Mouse (Mus musculus): Measurements from ENCODE around the gene Sox4. TPM values are rescaled to one million over a fixed set of nuclear protein-coding genes. Genes with fewer than 3 reads are reported as not detected.

The Sox4 gene
- polyA plus RNA-seq, 1 experiment, result 5.8 TPM

DNA sequence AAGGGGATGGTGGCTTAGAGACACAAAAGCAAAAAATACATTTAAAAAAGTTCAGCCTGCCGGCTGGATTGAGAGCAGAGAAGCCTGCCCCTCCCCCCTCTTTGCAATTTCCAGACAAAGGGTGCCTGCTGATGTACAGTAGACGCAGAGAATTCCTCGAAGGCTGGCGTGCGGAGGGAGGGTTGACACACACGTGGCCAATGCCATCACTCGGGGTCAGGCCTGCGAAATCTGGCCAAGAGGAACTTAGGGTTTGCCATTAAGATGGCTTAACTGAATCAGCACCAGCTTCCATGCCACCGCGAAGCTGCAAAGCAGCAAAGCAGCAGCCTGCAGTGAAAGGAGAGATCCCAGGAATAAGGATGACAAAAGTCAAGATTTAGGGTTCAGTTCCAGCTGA, 5.0 kb downstream of the Sox4 start:
- WGBS, result 10% methylated on average over 10 of the region's 10 CpGs
- DNase-seq (ENCODE audit: low read depth, low spot score), result no peak

DNA sequence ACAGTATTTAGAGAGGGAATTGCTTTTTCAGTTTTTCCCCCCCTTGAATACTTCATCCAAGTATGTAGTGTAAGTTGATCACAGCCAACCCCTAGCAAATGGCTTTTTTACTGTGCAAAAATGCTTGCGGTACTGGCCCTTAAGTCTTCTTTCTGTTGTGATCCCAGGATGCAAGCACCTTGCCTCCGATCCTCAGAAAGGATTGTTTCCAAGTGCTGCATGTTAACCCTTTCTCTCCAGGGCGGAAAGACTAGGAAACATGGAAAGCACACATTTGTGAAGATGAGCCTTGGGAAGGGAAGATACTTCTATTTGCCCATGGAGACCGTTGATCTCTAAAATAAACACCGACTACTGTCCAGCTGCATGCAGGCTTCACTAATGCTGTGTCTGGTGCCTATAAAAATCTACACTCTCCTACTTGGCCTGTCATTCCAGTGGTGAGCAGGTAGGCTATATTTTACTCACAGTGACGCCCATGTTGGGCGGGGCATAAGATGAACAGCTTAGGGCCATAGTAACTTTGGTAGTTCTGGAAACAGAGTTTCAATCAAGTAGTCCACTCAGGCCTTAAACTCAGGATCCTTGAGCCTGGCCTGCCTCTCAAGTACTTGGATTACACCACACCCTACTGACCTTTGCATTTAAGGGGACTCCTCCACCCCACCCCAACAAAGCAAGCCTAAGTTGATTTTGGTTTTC, 5.6 kb downstream of the Sox4 start:
- DNase-seq (ENCODE audit: low read depth, low spot score), result no peak
- WGBS, result 23% methylated on average over 7 of the region's 7 CpGs

DNA sequence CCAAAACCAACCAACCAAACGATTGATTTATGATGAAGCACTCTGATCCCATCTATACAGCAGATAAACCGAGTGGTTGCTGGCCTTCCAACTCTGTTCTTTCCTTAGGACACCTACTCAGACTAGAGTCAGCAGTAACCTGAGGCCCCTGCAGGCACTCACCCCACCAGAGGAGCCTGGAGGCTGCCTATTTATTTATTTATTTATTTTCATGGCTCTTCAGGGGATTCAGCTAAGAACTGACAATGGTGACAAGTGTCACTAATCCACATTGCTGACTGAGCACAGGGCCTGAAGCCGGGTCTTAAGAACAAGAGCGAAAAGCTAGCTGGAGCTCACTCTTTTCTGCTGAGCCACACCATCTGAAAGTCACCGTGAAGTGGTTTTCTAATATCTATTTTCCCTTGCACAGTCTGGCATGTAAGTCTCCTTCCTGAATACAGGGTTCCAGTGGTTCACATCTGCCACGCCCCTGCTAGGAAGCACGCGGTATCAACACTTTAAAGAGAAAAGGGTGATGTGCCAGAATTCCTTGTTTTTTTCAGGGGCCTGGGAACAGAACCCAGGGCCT, 6.9 kb downstream of the Sox4 start:
- no peak for DNase-seq (ENCODE audit: low read depth, low spot score)
- 70% methylated on average over 8 of the region's 8 CpGs for WGBS

DNA sequence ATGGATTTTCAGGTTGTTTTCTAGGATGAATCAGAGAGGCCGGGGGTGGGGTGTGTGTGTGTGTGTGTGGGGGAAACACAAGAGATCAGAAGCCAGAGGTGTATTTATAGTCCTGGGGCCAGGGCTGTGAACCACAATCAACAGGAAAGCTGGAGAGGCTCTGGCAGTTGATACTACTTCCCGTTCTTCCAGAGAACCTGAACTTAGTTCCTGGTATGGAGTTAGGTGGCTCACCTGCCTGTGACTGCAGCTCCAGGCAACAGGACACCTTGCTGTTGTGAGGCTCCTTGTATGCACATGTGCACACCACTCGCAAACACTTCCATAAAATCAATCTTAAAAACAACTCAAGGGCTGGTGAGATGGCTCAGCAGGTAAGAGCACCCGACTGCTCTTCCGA, 7.8 kb downstream of the Sox4 start:
- WGBS, result 61% methylated on average over 5 of the region's 5 CpGs
- DNase-seq (ENCODE audit: low read depth, low spot score), result no peak

DNA sequence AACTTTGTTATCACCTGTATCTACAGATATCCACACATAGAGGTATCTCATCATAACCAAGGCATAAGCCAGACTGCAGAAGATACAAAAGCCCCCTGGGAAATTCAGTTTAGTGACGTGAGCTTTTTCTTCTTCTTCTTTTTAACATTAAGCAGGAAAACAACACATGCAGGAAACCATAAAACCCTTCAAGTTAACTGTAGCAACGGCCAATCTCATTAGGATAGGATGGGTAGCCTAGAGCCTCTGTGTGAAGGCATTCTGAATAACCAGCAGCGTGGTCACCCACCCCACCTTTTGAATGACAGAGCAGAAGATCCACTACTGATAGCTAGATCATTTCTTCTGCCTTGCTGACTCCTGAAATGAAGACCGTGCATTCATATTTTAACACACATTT, 10.6 kb downstream of the Sox4 start:
- 69% methylated on average over 4 of the region's 4 CpGs for WGBS
- DNase-seq (ENCODE audit: low read depth, low spot score), result no peak

DNA sequence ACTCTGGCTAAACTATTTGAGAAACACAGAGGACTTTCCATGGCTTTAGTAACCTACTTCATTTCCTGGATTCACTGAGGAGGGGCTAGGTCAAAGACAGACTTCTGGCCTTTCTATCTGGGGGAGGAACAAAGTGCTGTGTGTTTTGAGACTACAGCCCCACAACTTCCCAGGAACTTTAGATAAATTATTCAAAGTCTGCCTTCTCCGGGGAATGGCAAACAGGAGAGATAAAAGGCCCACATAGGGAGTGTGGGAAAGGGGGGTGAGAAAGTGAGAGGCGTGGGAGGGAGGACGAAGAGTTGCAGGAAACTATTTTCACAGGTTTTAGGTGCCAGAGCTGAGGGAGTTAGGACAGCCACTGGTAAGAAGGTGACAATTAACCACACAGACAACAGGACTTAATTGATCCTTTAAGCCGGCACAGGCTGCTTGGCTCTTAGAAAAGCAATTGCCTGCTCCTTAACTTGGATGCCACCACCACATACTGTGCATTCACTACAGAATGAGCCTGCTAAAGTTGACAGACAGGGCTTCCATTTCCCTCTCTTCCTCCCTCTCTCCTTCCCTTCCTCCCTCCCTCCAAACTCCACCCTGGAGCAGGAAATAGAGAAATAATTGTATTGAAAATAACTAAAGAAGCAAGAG, 11.4 kb downstream of the Sox4 start:
- 33% methylated on average over 4 of the region's 4 CpGs for WGBS
- DNase-seq (ENCODE audit: low read depth, low spot score), result no peak

DNA sequence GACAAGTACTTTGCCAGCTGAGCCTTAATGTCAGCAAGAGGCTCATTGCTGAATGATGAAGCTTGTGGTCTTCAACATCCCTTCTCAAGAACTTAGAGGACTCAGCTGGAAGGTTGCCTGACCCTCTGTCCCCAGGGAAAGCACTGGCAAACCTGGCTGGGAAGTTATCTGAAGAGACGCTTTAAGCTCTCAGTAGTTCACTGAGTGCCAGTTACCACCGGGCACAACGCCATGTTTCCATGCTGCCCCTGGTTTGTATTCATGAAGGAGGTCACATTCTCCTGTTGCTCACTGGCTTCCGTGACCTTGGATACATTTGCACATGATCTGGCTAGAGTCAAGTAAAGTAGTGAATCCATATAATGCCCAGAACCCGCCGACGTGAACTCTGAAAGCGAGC, 20.1 kb downstream of the Sox4 start:
- DNase-seq (ENCODE audit: low read depth, low spot score), result no peak
- WGBS, result 90% methylated on average over 8 of the region's 8 CpGs

DNA sequence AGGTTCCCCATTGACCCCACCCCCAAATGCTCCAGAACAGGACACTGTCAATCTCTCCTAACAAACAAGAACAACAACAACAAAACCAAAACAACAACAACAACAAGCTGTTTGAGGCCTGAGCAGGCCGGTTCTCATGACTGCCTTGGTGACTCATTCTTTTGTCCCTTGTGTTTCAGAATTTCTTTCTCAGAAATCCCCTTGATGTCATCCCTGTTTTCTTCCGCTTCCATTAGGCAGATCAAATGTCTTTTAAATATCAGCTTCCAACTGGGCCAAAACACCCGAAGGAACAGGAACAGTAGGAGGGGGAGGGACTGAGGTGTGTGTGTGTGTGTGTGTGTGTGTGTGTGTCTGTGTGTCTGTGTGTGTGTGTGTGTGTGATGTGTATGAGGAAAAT, 21.7 kb downstream of the Sox4 start:
- WGBS, result 68% methylated on average over 3 of the region's 3 CpGs

DNA sequence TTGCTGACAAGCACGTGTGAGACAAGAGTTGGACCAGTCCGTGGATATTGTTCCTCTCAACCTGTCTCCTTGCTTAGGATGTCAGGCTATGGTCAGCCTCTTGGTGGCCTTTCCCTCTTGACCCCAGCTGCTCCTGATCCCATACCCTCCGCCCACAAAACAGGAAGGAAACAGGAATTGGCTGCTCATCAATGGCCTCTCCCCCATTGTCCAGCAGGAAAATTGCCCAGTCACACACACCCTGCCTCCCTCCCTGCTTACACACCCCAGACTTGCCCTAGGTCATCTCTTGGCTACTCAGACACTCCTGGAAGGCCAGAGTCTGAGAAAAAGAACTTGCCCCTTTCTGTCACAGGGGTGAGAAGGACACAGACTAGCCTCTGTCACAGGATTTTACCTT, 22.2 kb downstream of the Sox4 start:
- WGBS, result 91% methylated on average over 3 of the region's 3 CpGs
- DNase-seq (ENCODE audit: low read depth, low spot score), result no peak

More for the DNA sequence above, 21.7 kb downstream of the Sox4 start:
- DNase-seq (ENCODE audit: low read depth, low spot score), result no peak

DNA sequence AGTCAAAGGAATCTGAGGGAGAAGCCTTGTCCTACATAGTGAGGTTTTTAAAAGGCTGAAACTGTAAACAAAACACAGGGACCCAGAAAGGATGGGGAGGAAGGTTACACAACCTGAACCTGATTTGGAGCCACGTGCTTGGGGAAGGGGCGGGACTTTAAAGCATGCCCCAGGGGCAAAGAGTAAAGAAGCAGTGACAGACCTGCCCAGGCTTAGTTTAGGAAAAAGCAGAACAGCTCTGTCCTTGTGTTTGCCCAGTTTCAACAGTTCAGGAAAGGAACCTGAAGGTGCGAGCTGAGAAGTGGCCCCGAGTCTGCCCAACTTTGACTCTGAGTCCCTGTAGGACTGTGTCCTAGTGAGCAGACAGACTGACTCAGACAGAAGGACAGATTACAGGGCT, 23.1 kb downstream of the Sox4 start:
- 66% methylated on average over 4 of the region's 4 CpGs for WGBS
- DNase-seq (ENCODE audit: low read depth, low spot score), result no peak

DNA sequence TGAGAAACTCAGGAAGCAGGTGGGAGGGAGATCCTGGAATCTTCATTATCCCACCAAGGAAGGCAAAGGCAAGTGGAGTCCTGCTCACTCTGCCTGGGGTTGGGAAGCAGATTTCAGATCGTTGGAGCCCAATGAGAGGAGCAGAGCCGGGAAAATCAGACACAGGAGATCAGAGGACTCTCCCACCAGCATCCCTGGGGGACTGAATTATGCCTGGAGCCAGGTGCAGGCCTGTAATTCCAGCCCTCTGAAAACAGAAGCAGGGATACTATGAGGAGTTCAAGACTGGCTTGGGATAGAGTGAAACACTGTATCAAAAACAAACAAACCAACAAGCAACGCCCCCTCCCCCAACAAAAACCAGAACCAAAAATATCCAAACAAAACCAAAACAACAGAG, 23.6 kb downstream of the Sox4 start:
- 57% methylated on average over 3 of the region's 3 CpGs for WGBS

DNA sequence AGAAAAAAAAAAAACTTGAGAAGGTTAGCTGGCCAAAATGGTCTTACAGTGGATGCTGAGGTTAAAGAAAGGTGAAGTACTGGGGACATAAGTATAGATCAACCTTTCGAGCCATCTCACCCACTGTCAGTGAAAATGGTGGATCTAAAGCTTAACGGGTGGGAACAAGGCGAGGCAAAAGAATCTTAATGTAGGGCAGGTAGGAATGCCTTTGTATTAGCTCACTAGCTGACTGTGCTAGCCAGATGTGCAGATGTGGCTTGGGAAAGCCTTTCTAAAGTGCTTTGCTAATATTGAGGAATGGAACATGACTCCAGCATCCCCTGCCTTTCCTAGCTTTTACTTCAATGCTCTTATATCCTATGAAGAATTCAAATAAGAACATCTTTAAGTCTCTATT, 30.4 kb downstream of the Sox4 start:
- DNase-seq (ENCODE audit: low read depth, low spot score), result no peak
- 94% methylated on average over 3 of the region's 3 CpGs for WGBS

More for the DNA sequence above, 23.6 kb downstream of the Sox4 start:
- DNase-seq (ENCODE audit: low read depth, low spot score), result no peak

DNA sequence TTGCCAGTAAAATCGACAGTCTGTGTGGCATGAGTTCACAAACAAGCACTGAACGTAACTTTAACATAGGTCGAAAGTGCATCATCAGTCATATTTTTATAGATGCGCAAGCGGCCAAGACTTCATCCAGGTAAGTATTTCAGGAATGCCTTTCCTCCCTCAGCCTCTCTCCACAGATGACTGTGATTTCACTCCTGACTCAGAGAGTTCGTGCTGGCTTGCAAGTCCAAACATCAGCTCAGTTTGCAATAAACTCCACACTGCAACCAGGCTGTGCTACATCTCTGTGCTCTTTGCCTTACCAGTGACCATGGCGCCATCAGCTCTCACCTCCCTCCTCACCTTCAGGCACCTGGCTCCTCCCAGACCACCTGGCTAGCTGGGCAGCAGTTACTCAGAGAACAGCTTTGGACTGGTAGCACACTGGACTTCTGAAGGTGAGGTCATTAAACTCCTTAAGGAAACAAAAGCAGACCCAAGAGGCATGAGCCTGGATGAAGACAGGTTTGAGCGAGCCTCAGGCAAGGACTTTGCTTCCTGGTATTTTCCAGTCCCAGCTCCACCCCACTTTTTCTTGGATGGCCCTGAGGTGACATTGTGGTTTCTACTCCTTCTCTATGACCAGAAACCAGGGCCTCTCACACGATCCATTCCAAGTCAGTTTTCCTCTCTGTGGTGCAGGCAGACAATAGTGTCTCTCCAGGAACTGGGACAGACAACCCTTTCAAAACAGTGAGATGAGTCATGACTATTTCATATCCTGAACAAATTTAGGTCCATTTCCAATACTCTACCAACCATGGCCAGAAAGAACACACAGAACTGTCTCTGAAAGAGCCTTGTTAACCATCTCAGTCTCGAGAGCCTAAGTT, 35.9 kb downstream of the Sox4 start:
- 67% methylated on average over 10 of the region's 10 CpGs for WGBS
- no peak for DNase-seq (ENCODE audit: low read depth, low spot score)

DNA sequence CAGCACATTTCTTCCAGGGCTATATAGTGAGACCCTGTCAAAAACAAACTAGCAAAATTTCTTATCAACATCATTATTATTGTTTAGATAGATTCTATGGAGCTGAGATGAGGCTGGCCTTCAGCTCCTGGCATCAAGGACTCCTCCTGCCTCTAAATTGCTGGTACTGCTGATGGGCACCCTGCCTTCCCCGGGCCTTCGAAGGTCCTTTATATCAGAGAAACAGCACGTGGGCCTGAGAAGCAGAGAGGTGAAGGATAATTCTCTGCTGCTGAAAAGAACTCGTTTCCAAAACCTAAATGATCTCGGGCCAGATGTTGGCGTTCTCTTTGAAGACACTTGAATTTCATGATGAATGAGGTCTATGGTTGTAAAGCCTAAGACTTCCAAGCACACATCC, 39.9 kb downstream of the Sox4 start:
- 84% methylated on average over 6 of the region's 6 CpGs for WGBS
- no peak for DNase-seq (ENCODE audit: low read depth, low spot score)

DNA sequence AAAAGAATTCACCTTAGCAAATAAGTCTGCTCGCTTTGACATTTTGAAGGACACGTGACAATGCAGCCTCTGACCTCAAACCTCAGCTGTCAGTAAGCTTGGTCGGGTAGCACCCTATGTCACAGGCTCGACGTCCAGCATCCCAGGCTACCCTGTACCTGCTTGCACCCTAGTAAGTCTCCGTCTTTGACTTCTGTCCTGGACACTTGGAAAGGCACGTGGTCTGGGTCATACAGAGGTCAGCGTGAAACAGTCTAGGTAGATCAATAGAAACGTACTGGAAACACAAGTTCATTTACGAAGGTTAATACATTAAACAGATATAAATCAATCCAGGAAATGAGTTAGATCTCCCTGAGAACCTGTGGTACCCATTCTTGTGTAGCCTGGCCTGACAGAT, 46.5 kb downstream of the Sox4 start:
- DNase-seq (ENCODE audit: low read depth, low spot score), result no peak
- WGBS, result 81% methylated on average over 10 of the region's 10 CpGs

Measured in large intestine, adult 2 months (tissue).